Mouse (Mus musculus): ENCODE data around the gene Slc7a9.

The Slc7a9 gene

DNA sequence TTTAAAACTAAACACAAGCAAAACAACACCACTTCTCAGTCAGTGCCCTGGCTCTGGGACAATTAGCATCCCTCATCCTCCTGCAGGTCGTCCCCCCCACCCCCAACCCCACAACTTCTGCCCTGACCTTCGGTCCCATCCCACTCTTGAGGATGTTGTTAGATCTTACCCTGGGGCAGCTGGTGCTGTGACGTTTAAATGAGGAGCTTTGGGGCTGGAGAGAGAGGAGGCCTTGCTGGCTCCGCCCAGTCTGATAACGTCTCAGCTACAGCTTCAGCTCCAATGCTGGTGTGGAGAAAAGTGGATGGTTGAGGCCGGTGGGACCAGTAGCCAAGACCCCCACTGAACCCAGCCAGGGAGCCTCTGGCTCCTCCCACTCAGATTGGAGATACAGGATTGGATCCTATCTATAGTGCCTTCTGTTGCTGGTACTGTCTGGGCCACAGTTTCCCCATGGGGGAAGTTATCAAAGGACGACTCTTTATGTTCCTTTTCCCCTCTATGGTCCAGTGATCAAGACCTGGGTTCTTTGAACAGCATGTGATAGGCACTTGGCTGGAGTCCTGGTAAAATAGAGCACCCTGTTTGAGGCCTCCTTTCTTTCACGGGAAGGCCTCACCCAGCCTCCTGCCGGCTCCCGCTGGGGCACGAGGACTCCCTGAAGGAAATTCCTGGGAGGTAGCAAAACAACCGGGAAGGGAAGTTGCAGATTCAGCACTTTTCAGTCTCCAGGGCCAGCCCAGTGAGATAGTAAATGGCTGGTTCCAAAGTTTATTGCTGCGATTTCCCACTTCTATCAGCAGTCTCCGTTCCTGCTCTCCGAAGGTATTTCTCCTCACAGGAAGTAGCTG lies at the start of gene Slc7a9:
Gene Slc7a9, plus strand, starts transcription at position 801 of the 851 bp plus-strand sequence.
- DNase-seq = no peak

DNA sequence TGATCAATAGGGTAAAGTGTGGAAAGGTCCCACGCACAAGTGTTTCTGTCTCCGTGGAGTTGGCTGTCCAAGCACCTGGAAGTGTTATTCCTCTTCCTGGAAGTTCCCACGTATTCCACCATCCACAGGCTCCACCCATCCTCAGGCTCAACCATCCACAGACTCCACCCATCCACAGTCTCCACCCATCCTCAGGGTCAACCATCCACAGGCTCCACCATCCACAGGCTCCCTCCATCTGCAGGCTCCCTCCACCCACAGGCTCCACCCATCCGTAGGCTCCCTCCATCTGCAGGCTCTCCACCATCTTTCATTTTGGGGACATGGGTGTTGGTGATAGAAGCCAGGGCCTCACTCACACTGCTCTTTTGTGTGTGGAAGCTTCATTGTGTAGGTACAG lies 47.4 kb upstream of the Slc7a9 start:
- no peak for DNase-seq

DNA sequence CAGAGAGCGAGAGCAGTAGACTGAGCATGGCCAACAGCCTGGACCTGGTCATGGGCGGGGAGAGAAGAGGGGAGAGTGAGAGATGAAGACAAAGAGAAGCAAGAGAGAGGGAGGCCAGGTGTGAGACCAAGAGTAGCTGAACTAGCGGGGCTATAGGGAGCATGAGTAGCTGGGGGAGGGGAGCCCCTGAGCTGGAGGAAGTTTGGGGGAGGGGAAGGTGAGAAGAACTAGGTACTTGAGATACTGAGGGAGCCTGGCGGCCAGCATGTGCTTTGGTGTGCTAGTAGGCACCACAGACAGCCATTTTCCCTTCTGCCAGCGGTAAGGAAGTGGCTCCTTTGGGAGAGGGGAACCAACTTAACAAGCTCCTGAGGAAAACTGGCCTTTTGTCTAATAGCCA lies 33.4 kb upstream of the Slc7a9 start:
- DNase-seq = no peak

DNA sequence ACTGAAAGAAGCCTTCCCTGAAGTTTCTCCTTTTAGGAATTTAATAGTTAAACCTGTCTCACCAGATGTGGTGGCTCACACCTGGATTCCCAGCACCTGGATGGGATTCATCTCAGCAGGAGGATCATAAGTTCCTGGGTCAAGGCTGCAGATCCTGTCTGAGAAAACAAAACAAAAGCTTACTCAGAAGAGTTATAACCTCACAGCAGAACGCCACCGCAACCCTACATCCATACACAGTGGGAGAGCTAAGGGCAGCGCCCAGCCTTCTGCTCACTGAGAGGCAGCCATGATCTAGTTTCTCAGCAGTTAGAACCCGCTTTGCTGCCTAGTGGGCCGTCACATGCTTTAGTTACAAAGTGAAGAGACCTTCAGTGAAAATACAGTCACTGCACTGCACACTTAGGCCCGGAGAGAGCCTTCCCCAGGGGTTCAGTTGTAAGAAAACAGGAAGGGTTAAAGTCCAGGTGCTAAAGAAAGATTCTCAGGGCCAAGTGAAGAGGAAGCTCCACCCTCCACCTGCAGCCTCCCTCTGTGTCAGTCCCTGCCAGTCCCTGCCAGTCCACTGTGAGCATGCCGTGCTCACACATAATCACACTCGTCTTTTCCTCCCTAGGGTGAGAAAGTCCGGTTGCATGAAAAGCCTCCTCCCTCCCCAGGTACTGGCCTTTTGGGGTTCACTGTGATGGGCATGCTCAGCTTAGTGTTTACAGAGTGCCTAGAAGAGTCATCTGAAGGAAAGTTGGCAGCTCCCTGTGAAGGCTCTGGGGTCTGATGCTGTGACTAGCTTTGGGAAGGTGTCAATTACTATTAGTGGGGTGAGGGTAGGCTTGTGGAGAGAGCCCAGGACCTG lies 32.6 kb upstream of the Slc7a9 start:
- no peak for DNase-seq

DNA sequence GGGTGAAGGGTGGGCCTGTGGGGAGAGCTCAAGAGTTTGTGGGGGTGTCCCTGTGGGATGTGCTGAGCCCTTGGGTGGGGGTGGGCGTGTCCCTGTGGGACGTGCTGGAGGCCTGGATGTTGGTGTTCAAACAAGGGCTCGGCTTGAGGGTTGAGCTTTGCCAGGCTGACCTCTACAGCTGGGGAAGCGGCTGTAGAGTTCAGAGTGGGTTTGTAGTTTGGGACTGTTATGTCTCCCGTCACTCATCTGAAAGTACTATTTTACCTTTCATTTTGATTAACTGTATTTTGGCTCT lies 32.0 kb upstream of the Slc7a9 start:
- no peak for DNase-seq

DNA sequence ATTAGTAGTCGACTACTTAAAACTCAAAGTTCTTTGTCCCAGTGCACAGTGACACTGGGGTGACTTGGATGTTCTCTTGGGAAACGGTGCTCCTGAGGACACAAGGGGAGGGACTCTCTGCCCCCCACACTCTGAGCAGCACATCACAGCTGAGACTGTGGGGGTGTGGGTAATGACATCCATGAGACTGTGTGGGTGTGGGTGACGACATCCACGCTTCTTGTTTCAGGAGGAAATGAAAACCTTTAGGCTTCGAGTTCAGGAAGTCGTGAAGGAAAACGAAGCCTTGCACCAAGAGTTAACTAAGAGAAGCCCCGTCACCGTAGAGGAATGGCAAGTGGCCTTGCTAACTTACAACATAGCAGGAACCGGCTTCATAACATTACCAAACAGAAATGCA lies 25.5 kb upstream of the Slc7a9 start:
- no peak for DNase-seq

DNA sequence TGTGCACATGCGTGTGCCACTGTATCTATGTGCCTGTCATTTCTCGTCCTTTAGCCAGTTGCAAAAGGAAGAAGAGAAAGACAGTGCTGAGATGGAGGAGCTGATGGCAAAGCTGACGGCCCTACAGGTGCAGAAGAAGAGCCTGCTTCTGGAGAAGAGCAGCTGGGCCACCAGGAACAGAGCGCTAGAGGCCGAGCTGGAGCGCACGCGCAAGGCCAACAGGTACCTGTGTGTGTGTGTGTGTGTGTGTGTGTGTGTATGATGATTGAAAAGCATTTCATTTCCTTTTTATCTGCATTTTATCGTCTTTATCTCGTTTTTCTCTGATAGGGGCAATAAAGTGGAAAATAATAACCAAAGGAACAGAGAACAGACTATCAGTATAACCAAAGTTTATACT lies 20.4 kb upstream of the Slc7a9 start:
- no peak for DNase-seq

DNA sequence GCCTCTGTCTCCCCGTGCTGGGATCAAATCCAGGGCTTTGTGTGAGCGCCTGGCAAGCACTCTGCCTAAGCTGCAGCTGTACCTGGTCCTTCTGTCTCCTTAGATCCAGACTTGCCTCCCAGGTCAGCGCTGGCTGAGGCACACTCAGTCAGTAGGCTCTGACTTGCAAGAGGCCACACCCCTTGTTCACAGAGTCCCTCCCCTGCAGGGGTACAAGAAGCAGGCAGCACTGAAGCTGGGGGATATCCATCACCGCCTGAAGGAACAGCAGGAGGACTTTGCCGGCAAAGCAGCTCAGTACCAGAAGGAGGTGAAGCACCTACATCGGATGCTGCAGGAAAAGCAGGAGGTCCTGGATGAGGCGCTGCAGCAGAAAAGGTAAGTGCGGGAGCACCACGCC lies 13.3 kb upstream of the Slc7a9 start:
- DNase-seq = no peak

DNA sequence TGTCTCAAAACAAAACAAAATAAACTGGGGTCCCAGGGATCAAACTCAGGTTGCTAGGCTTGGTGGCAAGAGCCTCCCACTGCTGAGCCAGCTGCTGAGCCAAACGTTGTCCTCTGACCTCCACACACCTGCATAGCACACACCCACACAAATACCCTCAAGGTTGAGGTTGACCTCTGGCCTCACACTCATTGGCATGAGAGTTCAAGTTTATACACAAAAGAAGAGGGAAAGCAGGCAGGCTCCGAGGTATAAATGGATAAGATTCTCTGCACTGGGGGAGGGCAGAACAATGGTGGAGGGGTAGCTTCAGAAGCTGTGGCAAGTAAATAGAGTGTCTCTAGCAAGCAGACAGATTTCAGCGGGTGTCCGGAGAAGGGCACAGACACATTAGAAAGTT lies 1.1 kb upstream of the Slc7a9 start:
- DNase-seq = no peak

DNA sequence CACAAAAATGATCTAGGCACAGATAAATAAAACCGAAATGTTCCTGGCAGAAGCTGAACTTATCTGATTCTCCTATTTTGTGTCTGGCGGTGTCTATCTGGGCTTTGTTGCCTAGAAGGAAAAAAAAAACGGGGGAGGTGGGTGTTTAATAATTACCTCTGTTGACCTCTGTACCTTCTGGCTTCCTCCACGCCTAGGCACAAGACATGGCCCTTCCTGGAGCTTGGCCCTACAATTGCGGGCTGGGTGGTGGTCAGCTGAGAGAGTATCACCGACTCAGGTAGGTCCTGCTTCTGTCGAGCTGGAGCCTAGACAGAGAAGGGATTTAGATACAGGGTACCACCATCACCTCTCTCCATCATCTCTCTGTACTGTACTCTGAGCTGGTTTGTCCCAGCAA lies 271 bp downstream of the Slc7a9 start:
- no peak for DNase-seq

DNA sequence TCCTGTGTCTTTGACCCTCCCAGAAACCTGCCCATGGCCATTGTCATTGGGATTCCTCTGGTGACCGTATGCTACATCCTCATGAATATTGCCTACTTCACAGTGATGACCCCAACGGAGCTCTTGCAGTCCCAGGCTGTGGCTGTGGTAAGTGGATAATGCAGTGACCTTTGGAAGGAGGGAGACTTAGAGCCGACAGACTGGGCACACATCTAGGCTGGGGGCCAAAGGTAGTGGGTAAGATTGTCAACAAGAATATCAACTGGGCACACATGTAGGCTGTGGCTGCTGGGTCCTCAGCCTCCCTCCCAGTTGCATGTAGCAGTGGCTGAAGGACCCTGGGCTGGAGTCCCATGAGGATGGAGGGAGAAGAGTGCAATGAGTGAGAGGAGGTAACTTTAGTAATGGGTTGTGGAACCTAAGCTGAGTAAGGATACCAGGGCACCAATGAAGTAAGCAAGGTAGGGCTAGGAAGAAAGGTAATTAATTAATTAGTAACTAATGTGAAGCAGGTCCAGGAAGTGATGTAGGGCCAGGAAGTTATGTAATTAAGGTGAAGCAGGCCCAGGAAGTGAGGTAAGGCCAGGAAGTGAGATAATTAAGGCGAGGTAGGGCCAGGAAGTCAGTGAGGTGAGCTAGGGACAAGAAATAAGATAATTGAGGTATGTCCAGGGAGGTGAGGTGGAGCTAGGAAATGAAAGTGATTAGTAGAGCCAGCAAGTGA lies 7.7 kb downstream of the Slc7a9 start:
- DNase-seq = no peak

DNA sequence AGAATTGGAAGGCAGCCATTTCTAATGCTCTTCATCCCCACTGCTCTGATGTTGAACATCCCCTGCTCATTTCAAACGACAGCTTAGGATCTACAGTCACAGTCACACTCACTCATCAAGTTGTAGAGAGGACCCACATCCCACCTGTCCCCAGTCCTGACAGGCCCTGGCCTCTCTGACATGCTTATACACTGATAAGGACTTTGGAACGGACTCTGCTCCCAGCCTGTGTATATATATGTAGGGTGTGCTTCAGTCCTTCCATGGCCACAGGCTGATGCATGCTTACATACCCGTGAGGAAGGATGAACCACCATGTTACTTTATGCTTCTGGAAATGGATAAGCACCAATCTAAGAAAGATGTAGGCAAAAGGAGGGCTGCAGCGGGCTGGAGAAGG lies 12.4 kb downstream of the Slc7a9 start:
- no peak for DNase-seq

DNA sequence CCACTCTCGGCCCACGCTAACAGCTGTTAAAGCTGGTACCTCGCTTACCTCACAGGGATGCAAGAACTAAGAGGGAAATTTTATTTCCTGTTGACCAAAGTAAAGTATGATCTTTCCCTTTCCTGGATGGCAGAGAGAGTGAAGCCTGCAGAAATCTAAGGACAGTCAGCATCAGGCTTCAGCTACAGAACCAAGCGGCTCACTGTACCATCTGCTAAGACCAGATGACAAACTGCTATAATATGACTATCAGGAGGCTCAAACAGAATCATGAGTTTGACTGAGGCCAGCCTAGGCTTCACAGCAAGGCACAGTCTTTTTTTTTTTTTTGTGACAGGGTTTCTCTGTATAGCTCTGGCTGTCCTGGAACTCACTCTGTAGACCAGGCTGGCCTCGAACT lies 16.4 kb downstream of the Slc7a9 start:
- no peak for DNase-seq

DNA sequence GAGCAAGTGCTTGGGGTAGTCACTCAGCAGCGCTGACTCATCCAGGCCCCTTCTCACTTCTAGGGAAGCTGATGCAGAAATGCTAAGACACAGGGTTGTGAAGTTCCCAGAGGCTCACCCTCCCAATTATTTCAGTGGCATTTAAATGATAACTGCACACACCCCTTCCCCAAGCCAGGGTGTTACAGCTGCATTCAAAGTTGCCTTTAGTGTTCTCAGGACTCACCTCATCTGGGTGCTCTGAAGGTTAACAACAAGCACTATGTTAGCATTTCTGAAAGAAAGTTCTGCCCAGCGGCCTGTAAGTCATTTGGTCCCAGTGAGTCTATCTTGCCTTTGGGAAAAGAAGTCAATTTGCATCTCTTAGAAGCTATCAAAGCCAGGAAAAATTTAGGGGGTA lies 19.3 kb downstream of the Slc7a9 start:
- DNase-seq = no peak

DNA sequence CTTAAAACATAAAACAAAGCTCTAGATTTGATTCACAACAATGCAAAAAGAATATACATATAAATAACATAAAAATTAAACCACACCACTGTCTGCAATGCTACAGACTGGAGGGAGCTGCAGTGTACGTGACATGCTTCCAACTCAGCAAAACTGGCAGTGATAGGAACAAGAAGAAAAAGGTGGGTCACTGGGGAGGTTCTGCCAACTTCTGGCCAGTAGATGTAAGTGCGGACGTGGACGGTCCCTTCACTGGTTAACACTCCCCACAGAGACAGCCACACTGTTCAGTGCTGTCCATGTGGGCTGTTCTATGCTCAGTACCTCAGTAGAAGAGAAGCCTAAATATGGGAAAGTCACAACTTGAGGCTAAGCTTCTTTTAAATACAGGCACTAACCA lies 22.2 kb downstream of the Slc7a9 start:
- no peak for DNase-seq

DNA sequence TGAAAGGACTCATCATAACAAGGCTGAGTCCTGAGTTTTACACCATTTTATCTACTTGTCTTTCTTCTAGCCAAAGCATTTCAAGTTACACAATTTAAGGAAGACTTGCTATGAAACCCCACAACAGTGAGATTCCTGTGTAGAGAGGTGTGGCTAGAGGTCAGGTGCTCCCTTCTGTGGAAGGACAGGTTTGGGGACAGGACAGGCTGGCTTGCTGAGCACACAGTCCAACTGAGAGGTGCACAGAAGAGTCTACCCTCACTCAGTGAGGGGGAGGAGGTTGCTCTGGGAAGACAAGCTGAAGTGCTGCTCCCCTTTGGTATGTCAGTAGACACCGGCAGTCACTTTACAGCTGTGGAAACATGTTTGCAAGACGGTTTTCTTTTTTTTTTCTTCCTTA lies 27.9 kb downstream of the Slc7a9 start:
- no peak for DNase-seq

DNA sequence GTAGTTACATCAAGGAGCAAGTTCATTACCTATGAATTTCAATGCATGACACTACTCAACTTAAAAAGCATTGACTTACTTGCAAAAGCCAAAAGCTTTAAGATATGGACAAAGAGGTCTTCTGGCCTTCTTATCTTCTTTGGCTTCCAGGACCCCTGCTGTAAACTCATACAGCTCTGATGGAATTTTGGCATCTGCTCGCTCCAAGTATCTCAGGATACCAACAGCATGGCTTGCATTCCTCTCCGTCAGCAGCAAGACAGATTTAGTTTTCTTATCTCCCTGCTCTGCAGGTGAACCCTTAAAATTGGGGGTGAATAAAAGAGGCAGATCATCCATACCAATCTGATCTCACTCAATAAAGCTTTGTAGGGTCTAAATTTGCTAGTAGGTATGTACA lies 36.5 kb downstream of the Slc7a9 start:
- no peak for DNase-seq

DNA sequence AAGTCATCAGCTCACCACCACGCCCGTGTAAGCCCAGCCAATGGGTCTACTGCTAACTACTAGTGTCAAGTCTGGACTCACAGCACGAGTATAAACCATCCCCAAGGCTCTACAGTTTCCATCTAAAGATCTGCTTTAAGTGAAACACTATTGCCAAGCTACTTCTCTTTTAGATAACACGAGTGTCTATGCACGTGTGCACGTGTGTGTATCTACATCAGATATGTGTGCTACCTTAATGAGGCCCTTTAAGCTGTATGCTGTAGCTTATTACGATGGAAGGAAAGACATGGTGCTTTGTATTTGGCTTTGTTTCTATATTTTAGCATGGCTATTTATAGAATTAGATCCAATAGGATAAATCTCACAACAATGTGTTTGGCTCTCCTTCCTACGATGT lies 38.0 kb downstream of the Slc7a9 start:
- no peak for DNase-seq

DNA sequence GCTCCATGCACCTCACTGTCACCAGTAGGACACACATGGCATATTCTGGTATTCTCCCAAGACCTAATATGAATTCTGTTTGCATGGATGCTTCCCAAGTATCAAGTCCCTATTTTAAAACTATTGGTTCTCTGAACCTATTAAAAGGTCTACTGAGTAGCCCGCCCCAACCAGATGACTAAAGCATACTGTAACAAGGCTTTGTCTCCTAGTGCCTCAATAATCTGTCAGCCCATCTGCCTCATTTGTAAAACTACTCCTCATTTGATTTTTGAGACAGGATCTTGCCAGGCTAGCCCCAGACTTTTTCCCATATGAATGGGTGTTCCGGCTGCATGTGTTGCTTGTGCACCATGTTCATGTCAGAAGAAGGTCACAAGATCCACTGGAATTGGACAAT lies 41.6 kb downstream of the Slc7a9 start:
- no peak for DNase-seq

DNA sequence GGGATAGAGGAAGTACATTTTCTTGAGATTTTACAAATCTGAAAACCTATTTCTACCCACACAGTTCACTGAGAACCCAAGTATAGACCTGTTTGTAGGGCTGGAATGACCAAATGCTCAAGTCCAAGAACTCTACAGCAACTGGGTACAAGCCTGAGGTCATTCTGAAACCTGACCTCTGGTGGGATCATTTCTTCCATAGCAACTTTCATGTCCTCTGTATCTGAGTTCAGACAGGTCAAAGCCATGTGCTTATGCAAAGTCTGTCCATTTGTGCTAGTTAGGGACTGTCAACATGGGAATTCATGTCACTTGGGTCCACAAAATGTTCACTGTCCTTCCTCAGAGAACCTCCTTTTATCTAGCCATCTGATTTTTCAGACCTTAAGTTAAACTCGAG lies 42.4 kb downstream of the Slc7a9 start:
- no peak for DNase-seq

DNA sequence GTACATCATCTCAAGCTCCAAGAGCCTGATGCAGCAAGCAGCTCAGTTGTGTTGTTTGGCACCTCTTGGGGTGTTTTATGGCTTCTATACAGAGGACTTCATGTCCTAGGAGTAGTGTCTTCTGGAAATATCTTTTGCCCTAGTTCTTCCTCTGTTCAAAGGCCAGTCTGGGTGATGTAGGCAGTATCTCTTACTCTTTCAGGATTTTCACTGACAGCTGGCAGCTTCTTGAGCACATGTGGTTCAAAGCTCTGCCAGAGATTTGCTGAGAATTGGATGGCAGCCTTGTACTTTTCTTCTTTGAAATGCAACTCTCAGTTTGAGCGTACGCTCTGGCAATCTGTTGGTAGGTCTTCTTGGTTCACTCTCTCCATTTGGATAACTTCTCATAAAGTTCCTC lies 48.9 kb downstream of the Slc7a9 start:
- no peak for DNase-seq

DNA sequence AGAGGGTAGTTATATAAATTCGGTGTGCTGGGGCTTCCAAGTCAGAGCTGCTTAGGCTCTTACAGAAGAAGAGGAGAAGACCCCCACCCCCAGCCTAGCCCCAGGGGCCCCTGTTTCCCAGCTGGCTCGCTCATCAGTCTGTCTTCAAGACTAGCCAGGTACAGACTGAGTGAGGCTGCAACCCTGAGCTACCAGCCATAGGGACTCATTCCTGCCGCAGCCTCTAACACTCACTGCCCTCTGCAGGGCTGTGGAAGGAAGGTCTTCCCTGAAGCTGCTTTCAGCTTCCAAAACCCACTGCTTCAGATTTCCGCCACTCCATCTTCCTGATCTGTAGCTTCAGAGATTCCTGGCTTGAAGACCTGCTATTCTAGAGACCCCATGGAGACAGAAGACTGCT lies 53.4 kb downstream of the Slc7a9 start:
- DNase-seq = peak in 1 of 2 experiments; percentile 12
